Mouse (Mus musculus) midbrain, postnatal 0 days (tissue): Measurements from ENCODE around the gene Ankrd13a. TPM values are rescaled to one million over a fixed set of nuclear protein-coding genes. Genes with fewer than 3 reads are reported as not detected.

Experiments used
- ATAC-seq: fragments of 200-750 bp; cut with Nextera tagmentation; 2 replicates; pipeline ENCODE4 v1.8.0; 2017; ENCODE audit warnings: moderate number of reproducible peaks, mild to moderate bottlenecking, moderate TSS enrichment, moderate library complexity; ENCODE audit not compliant: low FRiP score
- DNase-seq: peaks from one replicate; pipeline ENCODE4 v3.0.0-alpha.2; 2015; ENCODE audit warnings: low spot score
- H3K27ac ChIP-seq: fragments of 300-500 bp; sonication (generic); 2 replicates; pipeline ENCODE4 v1.5.1; 2014; ENCODE audit warnings: low read depth, mild to moderate bottlenecking, low read length, mixed read lengths
- H3K27me3 ChIP-seq: fragments of 300-500 bp; sonication (generic); 2 replicates; pipeline ENCODE4 v1.6.1; 2014; ENCODE audit warnings: low read length, control low read depth, mixed read lengths; ENCODE audit not compliant: insufficient read depth
- H3K36me3 ChIP-seq: fragments of 300-500 bp; sonication (generic); 2 replicates; pipeline ENCODE4 v1.6.1; 2014; ENCODE audit warnings: low read length, control low read depth, mixed read lengths; ENCODE audit not compliant: insufficient read depth
- H3K4me1 ChIP-seq: fragments of 300-500 bp; sonication (generic); 2 replicates; pipeline ENCODE4 v1.6.1; 2014; ENCODE audit warnings: mild to moderate bottlenecking, control low read depth, antibody characterized with exemption, low read length, mixed read lengths; ENCODE audit not compliant: insufficient read depth
- H3K4me2 ChIP-seq: fragments of 300-500 bp; sonication (generic); 2 replicates; pipeline ENCODE4 v1.6.1; 2014; ENCODE audit warnings: low read depth, mild to moderate bottlenecking, low read length, mixed read lengths; ENCODE audit not compliant: poor library complexity, severe bottlenecking
- H3K4me3 ChIP-seq: fragments of 300-500 bp; sonication (generic); 2 replicates; pipeline ENCODE4 v1.5.1; 2014; ENCODE audit warnings: low read depth, mild to moderate bottlenecking, low read length, moderate library complexity
- H3K9ac ChIP-seq: fragments of 300-500 bp; sonication (generic); replicated peaks from 2 replicates; pipeline ENCODE4 v1.6.1; 2014; ENCODE audit warnings: mild to moderate bottlenecking, low read length, moderate library complexity, mixed read lengths; ENCODE audit not compliant: poor library complexity, severe bottlenecking
- H3K9me3 ChIP-seq: fragments of 300-500 bp; sonication (generic); 2 replicates; pipeline ENCODE4 v1.6.1; 2016; ENCODE audit warnings: low read length, control low read depth
- CTCF ChIP-seq: IDR thresholded peaks from 2 replicates; pipeline ENCODE4 v1.5.1; 2016; ENCODE audit warnings: antibody characterized with exemption, mild to moderate bottlenecking
- WGBS: fragments of 180-500 bp; shearing (Covaris S2); extraction: QIAGEN DNeasy Blood & Tissue Kit; methylation state at CpG from one replicate; pipeline ENCODE4 v1.1.7; 2014; 5-methylcytosine and 5-hydroxymethylcytosine counted together
- polyA plus RNA-seq: library from polyadenylated mRNA; unstranded; fragments of >200 nt; fragmentation: Nextera tagmentation; extraction: Ambion mirVana; gene quantifications from 2 replicates; pipeline ENCODE4 v1.2.1, GENCODE M21; 2015
- total RNA-seq: library from RNA; depleted of rRNA; stranded (reverse); fragments of >200 nt; gene quantifications from 2 replicates; pipeline ENCODE4 v1.2.3, GENCODE M21; 2014

Gene Ankrd13a
- total and polyA plus RNA-seq, 2 experiments from 2014 or later = 24.9 to 47.3 TPM

GRCm38 (mm10) chr5:114759536-114760090 lies 14.9 kb upstream of the Ankrd13a start:
- Histone ChIP-seq H3K27ac (no peak overlapping the region), H3K4me3 (no peak overlapping the region), H3K4me1 (no peaks in the 10 kb centered on the region), H3K9me3 (no peaks in the 10 kb centered on the region), H3K36me3 (peaks cover 66% of the 10 kb centered on the region), H3K27me3 (no peaks in the 10 kb centered on the region), H3K9ac (no peak overlapping the region), H3K4me2 (no peak overlapping the region)
- ATAC-seq (no peak), DNase-seq (no peak)
- 94% methylated on average over 5 of the region's 5 CpGs for WGBS
- no peak for TF ChIP-seq CTCF

- TF ChIP-seq CTCF = no peak
- DNase-seq = no peak
- 87% methylated on average over 8 of the region's 8 CpGs for WGBS
- no peak for ATAC-seq
- no peak overlapping the region for H3K4me2 ChIP-seq
- no peak overlapping the region for H3K4me3 ChIP-seq
- H3K9ac ChIP-seq = no peak overlapping the region
- no peak overlapping the region for H3K27ac ChIP-seq
- H3K27me3 ChIP-seq = no peaks in the 10 kb centered on the region
- no peaks in the 10 kb centered on the region for H3K4me1 ChIP-seq
- peaks cover 70% of the 10 kb centered on the region for H3K36me3 ChIP-seq
- no peaks in the 10 kb centered on the region for H3K9me3 ChIP-seq
These were observed 12.5 kb upstream of the Ankrd13a start for GRCm38 (mm10) chr5:114761980-114762379.

- DNase-seq = peak; percentile 62
- TF ChIP-seq CTCF = peak; percentile 31
- 86% methylated on average over 18 of the region's 18 CpGs for WGBS
- Histone ChIP-seq H3K9ac (no peak overlapping the region), H3K4me2 (no peak overlapping the region), H3K4me3 (no peak overlapping the region), H3K4me1 (no peaks in the 10 kb centered on the region), H3K36me3 (peaks cover 49% of the 10 kb centered on the region), H3K27ac (no peak overlapping the region), H3K27me3 (no peaks in the 10 kb centered on the region), H3K9me3 (no peaks in the 10 kb centered on the region)
- no peak for ATAC-seq
These were observed 9.4 kb upstream of the Ankrd13a start for GRCm38 (mm10) chr5:114764812-114765735.

GRCm38 (mm10) chr5:114766686-114767085 lies 7.8 kb upstream of the Ankrd13a start:
- Histone ChIP-seq H3K4me2 (no peak overlapping the region), H3K9me3 (no peaks in the 10 kb centered on the region), H3K4me1 (0 out of 2 replicates have a peak, but pooled peaks cover 1% of the 10 kb centered on the region), H3K9ac (no peak overlapping the region), H3K36me3 (peaks cover 39% of the 10 kb centered on the region), H3K27me3 (no peaks in the 10 kb centered on the region), H3K4me3 (no peak overlapping the region), H3K27ac (no peak overlapping the region)
- no peak for DNase-seq
- TF ChIP-seq CTCF = no peak
- WGBS = 94% methylated on average over 8 of the region's 8 CpGs
- ATAC-seq = no peak

GRCm38 (mm10) chr5:114767185-114767584 lies 7.3 kb upstream of the Ankrd13a start:
- Histone ChIP-seq H3K9ac (no peak overlapping the region), H3K4me1 (peaks cover 4% of the 10 kb centered on the region; the same call in 1 of the 2 replicates), H3K4me2 (no peak overlapping the region), H3K36me3 (peaks cover 34% of the 10 kb centered on the region), H3K4me3 (no peak overlapping the region), H3K27ac (no peak overlapping the region), H3K27me3 (no peaks in the 10 kb centered on the region), H3K9me3 (no peaks in the 10 kb centered on the region)
- no peak for TF ChIP-seq CTCF
- 85% methylated on average over 7 of the region's 7 CpGs for WGBS
- DNase-seq = no peak
- ATAC-seq = no peak

- H3K4me1 ChIP-seq = peaks cover 4% of the 10 kb centered on the region; the same call in 1 of the 2 replicates
These were observed 4.7 kb upstream of the Ankrd13a start for GRCm38 (mm10) chr5:114769786-114770185.

More at GRCm38 (mm10) chr5:114769786-114770185, 4.7 kb upstream of the Ankrd13a start:
- Histone ChIP-seq H3K36me3 (peaks cover 11% of the 10 kb centered on the region), H3K9me3 (no peaks in the 10 kb centered on the region), H3K4me3 (no peak overlapping the region), H3K4me2 (no peak overlapping the region), H3K27ac (no peak overlapping the region), H3K9ac (no peak overlapping the region), H3K27me3 (no peaks in the 10 kb centered on the region)
- DNase-seq = no peak
- WGBS = 90% methylated on average over 8 of the region's 8 CpGs
- no peak for TF ChIP-seq CTCF
- no peak for ATAC-seq
